Mouse (Mus musculus) G1E (cell line): ENCODE measurements around the gene Ski.

Experiments used
- CTCF ChIP-seq: IDR thresholded peaks from 2 replicates; pipeline ENCODE4 v1.5.1; 2012; ENCODE audit warnings: low read depth, low read length, inconsistent platforms, mixed read lengths
- GATA1 ChIP-seq: IDR thresholded peaks from 2 replicates; pipeline ENCODE4 v1.6.1; 2012; ENCODE audit warnings: borderline replicate concordance, low read length, inconsistent platforms, mixed read lengths

- TF ChIP-seq GATA1 = no peak
- TF ChIP-seq CTCF = no peak
These were observed 50.3 kb downstream of the Ski start for GRCm38 (mm10) chr4:155171961-155172533.
